Mouse (Mus musculus) CH12.LX (cell line): ENCODE measurements around the gene Rb1. TPM values are rescaled to one million over a fixed set of nuclear protein-coding genes. Genes with fewer than 3 reads are reported as not detected.

Source experiments
- DNase-seq: peaks from one replicate; pipeline ENCODE4 v3.0.0-alpha.2; 2013; ENCODE audit errors: extremely low read depth
- H3K27ac ChIP-seq: 2 replicates; pipeline ENCODE4 v1.5.1; 2012; ENCODE audit warnings: low read depth, mild to moderate bottlenecking, control low read depth, moderate library complexity; ENCODE audit not compliant: insufficient read depth
- H3K27me3 ChIP-seq: replicated peaks from 2 replicates; pipeline ENCODE3; 2012; ENCODE audit warnings: inconsistent platforms
- H3K36me3 ChIP-seq, 2 experiments: replicated peaks in 1 of 2; 2 replicates each; pipeline versions ENCODE3 to v1.6.1; 2012; ENCODE audit warnings: inconsistent platforms in 1 of 2, low read length in 1 of 2, mild to moderate bottlenecking in 1 of 2, mixed read lengths in 1 of 2, moderate library complexity in 1 of 2; ENCODE audit not compliant: control insufficient read depth in 1 of 2, insufficient read depth in 1 of 2
- H3K4me1 ChIP-seq, 2 experiments: 2 replicates each; pipeline ENCODE4 v1.6.1; 2012; ENCODE audit warnings: inconsistent platforms in 1 of 2, moderate library complexity in 1 of 2; ENCODE audit not compliant: insufficient read depth in 2 of 2, control insufficient read depth in 1 of 2
- H3K4me2 ChIP-seq: 2 replicates; pipeline ENCODE4 v1.6.1; 2012; ENCODE audit warnings: low read depth, mild to moderate bottlenecking, control low read depth; ENCODE audit not compliant: poor library complexity, insufficient read depth, severe bottlenecking
- H3K4me3 ChIP-seq, 3 experiments: fragments of 150-350 bp in 1 of 3; sonication (generic) in 1 of 3; replicated peaks in 1 of 3; 2 replicates each; pipeline versions ENCODE3 to v1.5.1; 2011 to 2012; ENCODE audit warnings: low read depth in 2 of 3, low read length in 2 of 3, mild to moderate bottlenecking in 2 of 3, moderate library complexity in 2 of 3, control low read depth in 1 of 3, improper control_type of control experiment in 1 of 3, inconsistent platforms in 1 of 3, mixed read lengths in 1 of 3; ENCODE audit not compliant: poor library complexity in 1 of 3
- H3K79me2 ChIP-seq: replicated peaks from 2 replicates; pipeline ENCODE4 v1.6.1; 2012; ENCODE audit warnings: mild to moderate bottlenecking, moderate library complexity; ENCODE audit not compliant: control insufficient read depth, poor library complexity, insufficient read depth, severe bottlenecking; ENCODE audit errors: extremely low read depth
- H3K9ac ChIP-seq: 2 replicates; pipeline ENCODE4 v1.6.1; 2012; ENCODE audit warnings: low read depth, mild to moderate bottlenecking, control low read depth, moderate library complexity; ENCODE audit not compliant: insufficient read depth
- H3K9me3 ChIP-seq: replicated peaks from 2 replicates; pipeline ENCODE3; 2012; ENCODE audit warnings: low read length, inconsistent platforms, mixed read lengths
- CHD1 ChIP-seq: IDR thresholded peaks from 2 replicates; pipeline ENCODE4 v1.6.1; 2012; ENCODE audit warnings: low read depth, low read length, improper control_type of control experiment, inconsistent platforms
- CHD2 ChIP-seq: IDR thresholded peaks from 2 replicates; pipeline ENCODE4 v1.6.1; 2011; ENCODE audit warnings: low read length, improper control_type of control experiment
- CTCF ChIP-seq, 2 experiments: IDR thresholded peaks in 1 of 2; conservative IDR thresholded peaks in 1 of 2; 2 replicates each; pipeline ENCODE4 v1.5.1; 2011 to 2012; ENCODE audit warnings: low read depth in 2 of 2, low read length in 2 of 2, improper control_type of control experiment in 1 of 2, inconsistent platforms in 1 of 2, mild to moderate bottlenecking in 1 of 2, moderate library complexity in 1 of 2
- ELF1 ChIP-seq: IDR thresholded peaks from 2 replicates; pipeline ENCODE4 v1.6.1; 2014; ENCODE audit warnings: low read depth, mild to moderate bottlenecking, inconsistent platforms, low read length, improper control_type of control experiment
- GABPA ChIP-seq: IDR thresholded peaks from 2 replicates; pipeline ENCODE4 v1.6.1; 2012; ENCODE audit warnings: low read depth, low read length, improper control_type of control experiment, inconsistent platforms; ENCODE audit not compliant: insufficient replicate concordance
- JUND ChIP-seq: conservative IDR thresholded peaks from 2 replicates; pipeline ENCODE4 v1.6.1; 2011; ENCODE audit warnings: low read depth, low read length, improper control_type of control experiment
- MAFK ChIP-seq: IDR thresholded peaks from 2 replicates; pipeline ENCODE4 v1.6.1; 2011; ENCODE audit warnings: low read length, improper control_type of control experiment; ENCODE audit not compliant: insufficient replicate concordance
- MAX ChIP-seq: IDR thresholded peaks from 2 replicates; pipeline ENCODE4 v1.6.1; 2011; ENCODE audit warnings: low read length, improper control_type of control experiment
- MXI1 ChIP-seq: IDR thresholded peaks from 2 replicates; pipeline ENCODE4 v1.6.1; 2011; ENCODE audit warnings: mild to moderate bottlenecking, low read depth, low read length, improper control_type of control experiment
- MYC ChIP-seq: IDR thresholded peaks from 2 replicates; pipeline ENCODE4 v1.6.1; 2011; ENCODE audit warnings: low read depth, mild to moderate bottlenecking, improper control_type of control experiment, low read length
- NELFE ChIP-seq: IDR thresholded peaks from 2 replicates; pipeline ENCODE4 v1.6.1; 2011; ENCODE audit warnings: low read depth, low read length, improper control_type of control experiment
- NRF1 ChIP-seq: IDR thresholded peaks from 2 replicates; pipeline ENCODE4 v1.6.1; 2014; ENCODE audit warnings: low read depth, mild to moderate bottlenecking, inconsistent platforms, low read length, improper control_type of control experiment, moderate library complexity
- PAX5 ChIP-seq: IDR thresholded peaks from 2 replicates; pipeline ENCODE4 v1.6.1; 2012; ENCODE audit warnings: low read length, inconsistent platforms, mixed read lengths
- POLR2AphosphoS2 ChIP-seq: IDR thresholded peaks from 2 replicates; pipeline ENCODE4 v1.6.1; 2011; ENCODE audit warnings: low read depth, low read length, improper control_type of control experiment
- SIN3A ChIP-seq: IDR thresholded peaks from 2 replicates; pipeline ENCODE4 v1.6.1; 2012; ENCODE audit warnings: low read length, improper control_type of control experiment, inconsistent platforms
- USF1 ChIP-seq: IDR thresholded peaks from 2 replicates; pipeline ENCODE4 v1.6.1; 2014; ENCODE audit warnings: low read depth, mild to moderate bottlenecking, inconsistent platforms, low read length, improper control_type of control experiment
- ZMIZ1 ChIP-seq: IDR thresholded peaks from 2 replicates; pipeline ENCODE4 v1.6.1; 2012; ENCODE audit warnings: low read depth, mild to moderate bottlenecking, inconsistent platforms, low read length, improper control_type of control experiment
- ZNF384 ChIP-seq: IDR thresholded peaks from 2 replicates; pipeline ENCODE4 v1.6.1; 2012; ENCODE audit warnings: low read depth, low read length, improper control_type of control experiment, inconsistent platforms
- dilution Hi-C: fragments of 300-500 bp; cut with MboI; formaldehyde crosslinking; loops from 2 replicates; pipeline ENCODE4 v1.14.3; 2020; ENCODE audit warnings: low sequenced_read_pairs; ENCODE audit not compliant: extremely low pct_unique_long_range_greater_than_20kb, extremely low pct_ligation_motif_present
- in situ Hi-C: fragments of 300-500 bp; cut with MboI; formaldehyde crosslinking; loops from 3 replicates; pipeline ENCODE4 v1.14.3; 2019; ENCODE audit warnings: low sequenced_read_pairs, low pct_ligation_motif_present, low pct_unique_long_range_greater_than_20kb, mixed read lengths
- polyA plus RNA-seq: library from polyadenylated mRNA; unstranded; fragments of >175 nt; gene quantifications from 2 replicates; pipeline ENCODE4 v1.2.1, GENCODE M21; 2012; ENCODE audit warnings: low read depth; ENCODE audit not compliant: insufficient read length
- total RNA-seq, 2 experiments: library from RNA; depleted of rRNA; stranded (reverse); fragments of 300-350 nt in 1 of 2; fragments of >200 nt in 1 of 2; gene quantifications; 2 replicates each; pipeline ENCODE4 v1.2.3; 2012 to 2014

The Rb1 gene
- total and polyA plus RNA-seq, 3 experiments = 13.6 to 16.7 (median 15.2) TPM

DNA sequence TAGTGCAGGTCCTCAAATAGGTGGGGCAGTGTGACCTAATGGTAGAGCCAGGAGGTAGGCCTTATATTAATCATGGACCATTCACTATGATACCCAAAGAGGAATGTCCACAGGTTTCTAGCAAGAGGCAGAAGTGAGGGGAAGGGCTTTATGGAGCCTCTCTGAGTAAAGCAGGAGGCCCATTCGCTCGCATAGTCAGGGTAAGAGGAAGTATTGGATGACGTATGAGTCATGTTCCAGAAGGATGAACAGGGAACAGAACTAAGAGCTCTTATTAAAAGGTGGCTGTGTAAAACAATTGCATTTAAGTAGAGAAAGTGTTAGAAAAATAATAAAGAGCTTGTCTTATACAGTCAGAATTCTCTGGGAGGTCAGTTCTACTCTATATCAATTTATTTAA is 145.0 kb downstream of the Rb1 start:
- H3K4me1 ChIP-seq = peaks cover 0 to 24% of the 10 kb centered on the region in 2 experiments; a peak in 3 of 4 replicates
- peaks cover 18 to 40% of the 10 kb centered on the region in 2 experiments for H3K36me3 ChIP-seq
- no peak overlapping the region for H3K4me2 ChIP-seq
- no peaks in the 10 kb centered on the region for H3K27me3 ChIP-seq
- peak; percentile 58 for DNase-seq
- no peak for TF ChIP-seq SIN3A
- TF ChIP-seq NELFE = no peak
- no peak for TF ChIP-seq CTCF (conservative IDR thresholded peaks at IDR 0.05 in 1 of 2, IDR thresholded peaks at IDR 0.05 in 1 of 2; ENCODE audit: low read depth in 2 of 2, low read length in 2 of 2)
- TF ChIP-seq MYC = no peak
- TF ChIP-seq USF1 = no peak
- TF ChIP-seq CHD1 = no peak
- no peak for TF ChIP-seq JUND
- no peak for TF ChIP-seq ZMIZ1
- TF ChIP-seq GABPA = no peak
- dilution Hi-C loops (no loop called here), in situ Hi-C loops (no loop called here)
- H3K4me3 ChIP-seq = no peak overlapping the region
- no peaks in the 10 kb centered on the region for H3K79me2 ChIP-seq
- H3K9me3 ChIP-seq = no peaks in the 10 kb centered on the region
- H3K9ac ChIP-seq = no peak overlapping the region
- no peak overlapping the region for H3K27ac ChIP-seq

DNA sequence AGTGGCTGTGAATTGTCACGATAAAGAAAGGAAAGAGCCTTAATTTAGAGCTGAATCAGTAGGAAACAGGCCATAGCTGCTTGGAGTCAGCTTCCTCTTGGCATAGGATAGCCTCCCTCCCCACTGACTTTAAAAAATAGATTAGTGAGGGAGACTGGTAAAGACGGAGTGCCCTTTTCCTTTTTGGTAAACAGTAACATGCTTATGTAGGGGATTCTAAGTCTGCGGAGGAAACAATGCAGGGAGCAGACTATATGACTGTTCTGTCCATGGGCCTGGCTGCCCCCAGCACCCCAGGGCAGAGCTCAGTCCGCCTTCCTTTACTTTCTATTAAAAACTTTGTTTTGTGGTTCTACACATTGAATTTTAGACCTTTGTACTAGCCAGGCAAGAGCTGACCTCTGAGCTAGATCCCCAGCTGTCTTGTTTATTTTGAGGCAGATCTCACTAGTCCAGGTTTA is 146.4 kb downstream of the Rb1 start:
- DNase-seq = no peak
- Histone ChIP-seq H3K79me2 (no peaks in the 10 kb centered on the region), H3K4me3 (no peak overlapping the region), H3K27ac (no peak overlapping the region), H3K9ac (no peak overlapping the region), H3K27me3 (no peaks in the 10 kb centered on the region), H3K4me2 (no peak overlapping the region), H3K9me3 (no peaks in the 10 kb centered on the region), H3K4me1 (peaks cover 4 to 38% of the 10 kb centered on the region in 2 experiments), H3K36me3 (peaks cover 22 to 45% of the 10 kb centered on the region in 2 experiments)
- no peak for TF ChIP-seq MXI1
- TF ChIP-seq ELF1 = no peak
- TF ChIP-seq ZNF384 = no peak
- TF ChIP-seq CHD2 = no peak
- TF ChIP-seq NRF1 = no peak
- no peak for TF ChIP-seq PAX5
- TF ChIP-seq MAX = no peak
- no peak for TF ChIP-seq MAFK
- TF ChIP-seq POLR2AphosphoS2 = no peak
- in situ Hi-C loops = loop anchor here (10.0 kb wide), 1 partner anchor 56 kb away; the partner anchor contains the start of gene Lpar6
- dilution Hi-C loops = no loop called here
